Mouse (Mus musculus) heart, adult 11 months (tissue): Measurements from ENCODE around the gene Ctsa.
"Not testable (repeated sequence)": the region's sequence is repeated elsewhere in the genome, so short reads cannot be mapped to it uniquely, and the experiment has no call there.

Experiments used
- DNase-seq: peaks from one replicate; pipeline ENCODE4 v3.0.0; 2022

Ctsa gene

DNA sequence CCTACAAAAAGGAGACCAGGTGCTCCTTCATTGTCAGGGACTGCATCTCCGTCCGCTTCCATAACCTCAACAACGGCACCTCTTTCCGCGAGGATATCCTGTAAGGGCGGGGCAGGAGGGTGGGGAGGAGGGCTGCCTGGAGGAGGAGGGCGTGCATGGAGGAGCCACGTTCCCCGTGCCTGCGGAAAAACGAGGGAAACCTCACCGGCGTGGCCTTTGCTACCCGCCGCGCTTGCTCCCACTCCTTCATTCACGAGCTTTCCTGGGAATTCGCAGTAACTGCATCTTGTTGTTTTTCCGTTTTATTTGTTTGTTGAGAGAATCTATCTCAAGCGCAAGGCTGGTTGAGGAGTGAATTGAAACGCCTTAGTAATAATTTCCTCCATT, 27.3 kb upstream of the Ctsa start:
- DNase-seq: no peak

DNA sequence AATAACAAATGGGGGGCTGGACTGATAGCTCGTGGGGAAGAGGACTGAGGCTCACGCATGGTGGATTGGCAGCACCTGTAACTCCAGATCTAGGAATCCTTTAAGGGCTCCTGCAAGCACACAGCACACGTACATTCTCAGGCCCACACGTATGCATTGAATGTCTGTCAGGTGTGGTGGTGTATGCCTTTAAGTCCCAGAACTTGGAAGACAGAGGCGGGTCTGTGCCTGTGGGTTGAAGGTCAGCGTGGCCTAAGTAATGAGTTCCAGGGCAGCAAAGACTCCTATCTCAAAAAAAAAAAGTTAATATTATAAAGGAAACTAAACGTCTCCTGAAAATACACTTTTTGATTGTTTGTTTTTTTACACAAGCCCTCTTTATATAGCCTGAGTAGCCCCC, 26.1 kb upstream of the Ctsa start:
- DNase-seq: peak; percentile 52

DNA sequence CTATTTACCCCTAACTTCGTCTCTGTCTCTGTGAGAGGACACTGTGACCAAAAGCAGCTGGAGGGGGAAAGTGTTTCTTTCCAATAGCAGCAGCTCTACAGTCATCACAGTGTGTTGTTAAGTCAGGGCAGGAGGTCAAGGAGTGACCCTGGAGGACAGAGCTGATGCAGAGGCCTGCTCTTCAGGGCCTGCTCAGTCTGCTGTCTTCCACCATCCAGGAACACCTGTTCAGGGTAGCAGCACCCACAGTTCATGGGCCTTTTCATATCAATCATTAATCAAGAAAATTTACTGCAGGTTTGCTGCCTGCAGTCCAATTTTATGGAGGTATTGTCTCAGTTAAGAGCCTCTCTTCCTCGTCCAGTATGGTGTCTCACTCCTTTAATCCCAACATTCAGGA, 19.1 kb upstream of the Ctsa start:
- DNase-seq: no peak

DNA sequence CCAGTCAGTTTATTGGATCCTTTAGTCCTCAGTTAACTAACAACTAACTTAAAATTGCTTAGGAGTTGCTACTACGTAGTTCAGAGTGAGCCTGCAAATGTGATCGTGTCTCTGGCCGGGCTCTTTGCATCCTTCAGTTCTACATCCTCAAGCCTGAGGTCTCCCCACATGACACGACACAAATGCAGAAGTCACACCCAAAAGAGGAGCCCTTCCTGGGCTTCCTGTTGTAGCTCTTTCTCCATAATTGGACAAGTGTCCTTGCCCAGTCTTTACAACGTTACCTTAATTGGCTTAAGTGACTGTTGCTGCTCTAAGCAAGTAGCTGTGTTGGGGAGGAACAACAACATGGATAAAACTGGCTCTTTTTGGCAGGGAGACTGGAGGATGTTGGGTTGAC, 17.3 kb upstream of the Ctsa start:
- peak; percentile 79 for DNase-seq

DNA sequence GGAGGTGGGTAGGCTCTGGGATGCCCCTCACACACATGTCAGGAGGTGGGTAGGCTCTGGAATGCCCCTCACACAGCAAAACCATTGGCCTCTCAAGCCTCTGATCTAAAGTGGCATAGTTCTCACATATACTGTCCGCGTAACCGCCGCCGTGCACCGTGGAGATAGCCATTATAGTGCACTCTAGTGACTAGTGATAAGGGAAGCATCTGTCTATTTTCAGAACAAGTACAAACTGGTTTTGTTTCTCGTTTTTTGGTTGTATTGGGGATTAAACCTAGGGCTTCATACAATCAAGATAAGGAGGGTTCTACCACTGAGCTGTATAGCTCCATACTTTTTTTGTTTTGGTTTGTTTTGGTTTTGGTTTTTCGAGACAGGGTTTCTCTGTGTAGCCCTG, 16.9 kb upstream of the Ctsa start:
- peak; percentile 76 for DNase-seq

DNA sequence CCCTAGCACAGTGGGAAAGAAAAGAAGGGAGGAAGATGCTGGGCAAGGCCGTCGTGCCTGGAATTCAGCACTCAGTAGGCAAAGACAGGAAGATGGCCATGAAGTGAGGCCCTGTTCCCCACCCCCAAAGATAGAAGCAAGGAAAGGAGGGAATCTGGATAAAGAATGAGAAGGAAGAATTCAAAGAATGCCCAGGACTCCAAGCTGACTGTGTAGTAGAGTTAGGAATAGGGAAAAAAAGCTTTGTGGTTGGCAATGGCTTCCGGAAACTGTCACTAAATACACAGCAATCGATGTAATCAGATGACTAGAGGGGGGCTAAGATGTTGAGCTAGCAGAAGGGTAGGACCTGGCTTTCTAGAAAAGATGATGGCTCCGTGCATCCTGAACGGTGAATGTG, 15.5 kb upstream of the Ctsa start:
- no peak for DNase-seq

DNA sequence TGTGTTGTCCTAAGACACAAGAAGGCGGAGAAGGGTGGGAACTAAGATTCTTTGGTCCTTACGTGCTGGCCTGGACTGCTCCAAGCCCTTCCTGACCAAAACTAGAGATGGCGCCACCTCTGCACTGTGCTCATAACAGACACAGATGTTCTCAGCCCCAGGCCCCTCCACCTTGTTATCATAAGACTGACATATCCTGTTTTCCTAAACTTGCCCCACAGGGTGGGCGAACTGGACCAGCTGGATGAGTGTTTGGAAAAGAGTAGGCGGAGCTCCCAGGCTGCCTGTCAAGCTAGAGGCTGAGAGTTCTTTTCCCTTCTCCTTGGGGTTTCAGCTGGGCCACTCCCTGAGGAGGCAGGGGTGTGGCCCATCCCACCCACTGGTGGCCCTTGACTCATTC, 15.0 kb upstream of the Ctsa start:
- DNase-seq: no peak

DNA sequence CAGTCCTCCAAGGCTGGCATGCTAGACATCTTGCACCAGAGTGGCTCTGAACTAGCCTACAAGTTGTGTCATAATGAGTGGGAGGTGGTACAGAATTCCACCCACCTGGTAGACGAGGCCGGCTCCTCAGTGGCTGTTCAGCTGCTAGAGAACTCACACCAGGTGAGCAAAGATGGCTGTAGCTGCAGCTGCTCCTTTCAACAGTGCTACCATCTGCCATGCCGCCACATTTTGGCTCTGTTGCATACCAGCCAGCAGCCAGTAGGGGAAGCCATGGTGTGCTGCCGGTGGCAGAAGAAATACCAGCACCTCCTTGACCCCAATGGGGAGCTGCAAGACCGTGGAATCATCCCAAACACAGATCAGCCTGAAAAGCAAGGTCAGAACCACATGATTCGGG, 11.6 kb upstream of the Ctsa start:
- no peak for DNase-seq

DNA sequence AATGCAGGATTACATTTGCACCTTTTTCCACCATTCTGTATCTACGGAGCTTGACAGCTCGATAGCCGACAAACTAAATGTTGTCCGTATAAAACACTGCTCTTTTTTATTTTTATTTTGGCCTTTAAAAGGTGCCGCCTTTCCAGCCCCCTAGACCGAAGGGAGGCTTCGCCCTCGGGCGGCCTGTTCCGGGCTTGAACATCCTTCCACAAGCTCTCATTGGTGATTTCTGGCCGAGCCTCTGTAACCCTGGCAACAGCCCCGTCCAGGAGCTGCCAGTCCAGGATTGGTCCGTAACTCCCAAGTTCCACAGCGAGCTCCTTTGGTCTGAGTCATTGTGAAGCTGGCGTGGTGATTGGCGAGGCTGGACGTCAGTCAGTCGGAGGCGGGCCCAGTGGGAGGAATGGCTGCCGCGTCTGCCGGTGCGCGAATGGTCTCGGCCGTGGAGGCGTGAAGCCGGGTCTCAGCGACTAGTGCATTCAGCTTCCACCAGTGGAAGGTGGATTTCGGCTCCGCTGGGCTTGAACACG, 10.0 kb upstream of the Ctsa start, which contains the start of gene Zswim1:
Gene Zswim1 (plus strand): TSS at position 51 of the 530 bp plus-strand sequence.
- peak; percentile 100 for DNase-seq

DNA sequence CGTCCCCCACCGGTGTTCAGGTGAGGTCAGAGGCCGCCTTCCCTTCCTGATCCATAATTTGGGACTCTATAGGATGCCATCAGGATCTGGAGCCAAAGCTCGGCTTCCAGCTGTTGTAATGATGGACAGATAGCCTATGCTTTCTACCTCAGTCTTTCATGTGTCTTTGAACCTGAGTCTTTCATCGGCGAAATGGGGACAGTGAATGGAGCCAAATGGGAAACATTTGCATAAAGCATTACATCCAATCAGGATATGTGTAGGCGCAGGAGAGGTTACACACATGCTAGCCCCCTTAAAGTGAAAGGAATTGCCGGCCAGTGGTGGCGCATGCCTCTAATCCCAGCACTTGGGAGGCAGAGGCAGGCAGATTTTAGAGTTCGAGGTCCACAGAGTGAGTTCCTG, 9.5 kb upstream of the Ctsa start:
- no peak for DNase-seq

DNA sequence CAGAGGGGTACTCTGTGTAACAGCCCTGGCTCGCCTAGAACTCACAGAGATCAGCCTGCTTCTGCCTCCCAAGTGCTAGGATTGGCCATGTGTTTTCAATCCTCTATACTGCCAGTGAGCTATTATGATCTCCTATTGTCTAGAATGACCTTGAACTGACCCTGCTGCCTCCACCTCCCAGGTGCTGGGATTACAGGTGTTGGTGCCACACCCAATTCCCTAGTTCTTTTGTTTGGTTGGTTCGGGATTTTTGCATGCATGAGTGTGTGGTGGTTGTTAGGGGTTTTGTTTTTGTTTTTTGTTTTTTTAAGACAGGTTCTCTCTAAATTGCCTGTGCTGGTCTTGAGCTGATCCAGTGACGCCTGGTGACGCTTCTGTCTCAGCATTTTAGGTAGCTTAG, 8.7 kb upstream of the Ctsa start:
- DNase-seq: no peak

DNA sequence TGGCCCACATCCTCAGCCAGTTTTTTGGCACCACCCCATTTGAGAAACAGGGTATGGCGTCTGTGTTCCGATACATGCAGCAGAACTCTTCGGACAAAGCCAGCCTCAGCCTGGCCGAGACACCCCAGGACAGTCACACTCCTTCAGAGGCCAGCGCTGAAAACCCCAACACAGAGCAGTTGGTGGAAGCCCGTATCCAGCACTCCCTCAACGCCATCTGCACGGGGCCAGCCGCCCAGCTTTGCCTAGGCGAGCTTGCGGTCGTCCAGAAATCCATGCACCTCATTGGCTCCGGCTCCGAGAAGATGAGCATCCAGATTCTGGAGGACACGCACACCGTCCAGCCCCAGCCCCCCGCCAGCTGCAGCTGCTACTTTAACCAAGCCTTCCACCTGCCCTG, 7.2 kb upstream of the Ctsa start:
- peak; percentile 92 for DNase-seq

DNA sequence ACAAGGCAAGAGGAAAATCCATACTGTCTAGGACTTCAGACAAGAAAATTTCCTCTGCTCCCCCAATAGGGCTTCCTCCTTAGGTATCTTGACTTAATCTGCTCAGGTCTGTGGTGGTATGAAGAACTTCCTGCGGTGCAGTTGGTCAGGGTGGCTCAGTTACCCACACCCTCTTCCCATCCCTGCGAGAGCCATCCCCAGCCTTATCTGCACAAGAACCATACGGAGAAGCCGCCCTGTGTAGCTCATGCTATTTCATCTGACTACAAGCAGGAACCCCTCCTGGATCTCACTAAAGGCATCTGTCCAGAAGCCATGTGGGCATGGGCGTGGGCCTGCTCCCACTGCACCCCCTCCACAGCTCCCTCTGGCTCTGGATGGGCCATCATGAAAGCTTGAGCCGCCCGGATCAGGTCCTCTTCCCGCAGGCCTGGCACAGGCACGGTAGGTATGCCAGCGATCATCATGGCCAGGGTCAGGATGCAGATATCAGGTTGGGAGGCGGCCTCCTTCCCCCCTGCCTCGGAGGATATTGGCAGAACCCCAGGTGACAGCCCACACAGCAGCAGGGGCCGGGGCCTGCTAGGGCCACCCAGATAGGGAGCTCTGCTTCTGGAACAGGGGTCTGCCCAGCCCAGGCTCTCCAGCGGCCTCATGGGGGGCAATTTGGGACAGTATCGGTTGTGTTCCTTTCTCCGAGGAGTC, 5.4 kb upstream of the Ctsa start:
- DNase-seq: peak; percentile 92

DNA sequence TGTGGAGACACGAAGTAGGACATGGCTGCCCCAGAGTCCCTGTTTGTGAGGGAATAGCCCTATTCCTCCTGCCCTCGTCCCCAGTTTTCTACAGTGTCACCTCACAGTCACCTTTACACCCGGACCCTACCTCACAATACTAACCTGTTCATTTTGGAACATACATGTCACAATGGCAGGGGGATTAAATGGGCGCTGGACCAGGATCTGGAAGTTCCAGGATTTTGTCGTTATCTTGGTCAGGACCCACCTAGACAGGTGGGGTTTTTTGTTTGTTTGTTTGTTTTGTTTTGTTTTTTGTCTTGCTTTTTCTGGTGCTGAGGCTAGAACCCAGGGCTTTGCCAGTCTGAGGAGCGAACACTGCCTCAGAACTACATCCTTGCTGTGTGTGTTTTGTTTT, 4.2 kb upstream of the Ctsa start, which contains the start of gene Spata25:
Gene Spata25 (minus strand): TSS at position 101 of the 400 bp plus-strand sequence.
- no peak for DNase-seq

DNA sequence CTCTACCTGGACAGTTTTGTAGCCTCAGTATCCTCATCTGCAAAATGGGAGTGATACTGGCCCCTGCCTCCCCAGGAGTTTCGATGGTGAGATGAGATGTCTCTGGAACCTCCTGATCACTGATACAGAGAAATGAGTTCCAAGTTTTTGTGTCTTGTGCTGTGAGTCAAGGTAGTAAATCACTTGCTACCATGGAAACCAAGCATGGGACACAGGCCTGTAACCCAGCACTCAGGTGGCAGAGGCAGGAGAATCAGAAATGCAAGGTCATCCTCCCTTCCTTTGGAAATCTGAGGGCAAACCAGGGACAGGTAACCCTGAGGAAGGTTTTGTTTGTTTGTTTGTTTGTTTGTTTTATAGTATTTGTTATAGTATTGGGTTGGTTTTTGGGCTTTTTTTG, 3.6 kb upstream of the Ctsa start:
- peak; percentile 85 for DNase-seq

DNA sequence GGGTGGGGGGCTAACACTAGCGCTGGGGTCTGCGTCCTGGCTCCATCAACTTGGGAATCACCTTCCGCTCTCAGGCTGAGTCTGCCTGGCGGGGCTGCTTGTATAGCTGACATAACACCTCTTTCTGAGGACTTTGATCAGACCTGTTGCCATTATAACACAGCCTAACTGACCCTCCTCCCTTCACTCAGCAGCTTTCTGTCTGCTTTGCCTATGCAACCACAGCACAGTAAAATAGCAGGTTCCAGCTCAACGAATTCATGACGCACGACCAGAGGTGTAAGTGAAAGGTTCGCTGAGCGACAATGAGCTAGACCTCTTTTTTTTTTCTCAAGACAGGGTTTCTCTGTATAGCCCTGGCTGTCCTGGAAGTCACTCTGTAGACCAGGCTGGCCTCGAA, 1.6 kb upstream of the Ctsa start:
- no peak for DNase-seq

DNA sequence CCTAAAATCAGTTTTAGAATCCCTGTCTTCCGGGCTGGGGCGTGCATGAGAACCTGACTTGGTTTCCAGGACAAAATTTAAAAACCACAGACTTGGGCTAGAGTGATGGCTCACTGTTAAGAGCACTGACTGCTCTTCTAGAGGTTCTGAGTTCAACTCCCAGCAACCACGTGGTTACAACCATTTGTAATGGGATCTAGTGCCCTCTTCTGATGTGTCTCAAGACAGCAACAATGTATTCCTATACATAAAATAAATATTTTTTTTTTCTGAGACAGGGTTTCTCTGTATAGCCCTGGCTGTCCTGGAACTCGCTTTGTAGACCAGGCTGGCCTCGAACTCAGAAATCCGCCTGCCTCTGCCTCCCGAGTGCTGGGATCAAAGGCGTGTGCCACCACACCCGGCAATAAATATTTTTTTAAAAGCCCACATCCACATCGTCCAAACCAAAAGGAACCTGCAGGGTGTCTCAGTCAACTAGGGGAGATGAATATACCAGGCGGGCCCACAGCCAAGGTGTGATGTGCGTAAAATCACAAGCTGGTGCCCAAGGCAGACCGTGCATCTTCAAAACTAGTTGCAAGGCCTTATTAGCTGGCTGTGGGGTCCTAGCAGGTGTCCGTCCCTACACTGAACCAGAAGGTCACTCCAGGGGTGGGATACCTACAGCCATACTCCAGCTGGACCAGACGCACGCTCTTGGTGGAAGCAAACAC, 483 bp upstream of the Ctsa start:
- peak; percentile 84 for DNase-seq

DNA sequence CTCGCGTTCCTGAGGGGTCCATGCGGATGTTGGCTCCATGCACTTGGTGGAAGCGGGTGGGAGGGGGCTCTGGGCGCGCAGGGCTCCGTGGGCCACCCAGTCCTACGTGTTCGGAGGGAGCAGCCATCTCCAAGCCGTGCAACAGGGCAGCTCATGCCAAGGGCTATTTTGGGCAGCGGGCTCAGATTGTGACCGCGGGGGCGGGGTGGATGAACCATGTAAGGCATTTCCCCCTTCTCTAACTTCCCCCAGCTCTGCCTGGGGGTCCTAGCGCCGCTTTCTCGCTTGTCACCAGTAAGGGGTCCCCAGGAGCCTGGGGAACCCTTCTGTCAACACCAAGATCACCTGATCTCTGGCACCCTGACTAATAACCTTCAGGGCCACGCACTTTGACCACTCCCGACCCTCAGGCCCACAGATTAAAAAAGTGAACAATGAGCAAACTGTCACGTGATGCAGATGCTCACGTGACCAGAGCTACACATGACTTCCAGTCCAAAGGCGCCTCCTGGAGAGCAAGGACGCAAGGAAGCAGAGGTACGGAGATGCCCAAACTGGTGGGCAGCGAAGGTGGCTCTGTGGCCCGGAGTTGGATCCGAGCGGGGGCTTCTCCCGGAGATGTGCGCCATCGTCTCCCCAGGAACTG, 764 bp downstream of the Ctsa start, which contains the start of gene Neurl2:
Gene Neurl2 (minus strand): TSS at position 143 of the 646 bp plus-strand sequence.
- peak; percentile 99 for DNase-seq

DNA sequence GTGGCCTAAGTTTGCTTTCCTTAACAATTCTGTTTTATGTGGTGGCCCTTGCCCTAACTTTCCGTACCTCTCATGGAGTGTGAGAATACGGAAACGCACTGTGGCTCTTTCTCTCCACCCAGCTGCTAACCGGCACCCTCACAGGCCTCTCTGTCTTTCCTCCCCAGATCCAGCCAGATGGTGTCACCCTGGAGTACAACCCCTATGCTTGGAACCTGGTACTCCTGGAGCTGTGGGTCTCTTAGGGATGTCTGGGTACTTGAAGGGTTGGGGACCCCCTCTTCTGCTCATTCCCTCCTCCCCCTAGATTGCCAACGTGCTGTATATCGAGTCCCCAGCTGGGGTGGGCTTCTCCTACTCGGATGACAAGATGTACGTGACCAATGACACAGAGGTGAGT, 1.9 kb downstream of the Ctsa start:
- peak; percentile 95 for DNase-seq

DNA sequence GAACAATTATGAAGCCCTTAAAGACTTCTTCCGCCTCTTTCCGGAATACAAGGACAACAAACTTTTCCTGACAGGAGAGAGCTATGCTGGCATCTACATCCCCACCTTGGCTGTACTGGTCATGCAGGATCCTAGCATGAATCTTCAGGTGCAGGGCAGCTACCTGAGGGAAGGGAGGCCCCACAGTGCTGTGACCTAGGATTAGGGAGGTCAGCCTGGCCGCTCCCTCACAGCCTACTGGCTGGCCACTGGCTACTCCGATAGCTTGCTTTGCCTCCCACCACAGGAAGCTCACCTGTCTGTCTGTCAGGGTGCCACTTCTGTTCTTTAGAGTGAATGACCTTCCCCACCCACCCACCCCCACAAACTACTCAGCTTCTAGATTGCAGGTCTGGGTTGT, 2.5 kb downstream of the Ctsa start:
- DNase-seq: peak; percentile 91

DNA sequence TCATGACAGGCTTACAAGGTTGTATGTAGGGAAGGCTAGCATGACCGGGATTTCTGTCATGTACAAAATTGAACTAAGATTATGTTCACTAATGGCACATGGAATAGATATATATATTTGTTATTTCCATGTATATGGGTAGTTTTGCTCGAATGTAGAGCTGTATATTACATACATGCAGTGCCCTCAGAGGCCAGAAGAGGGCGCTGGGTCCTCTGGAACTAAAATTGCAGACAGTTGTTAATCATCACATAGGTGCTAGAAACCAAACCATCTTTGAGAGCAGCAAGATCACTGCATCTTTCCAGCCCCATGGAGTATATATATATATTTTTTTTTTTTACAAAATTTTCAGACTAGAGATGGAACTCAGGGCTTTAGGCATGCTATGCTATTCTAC, 13.1 kb downstream of the Ctsa start:
- DNase-seq: no peak

DNA sequence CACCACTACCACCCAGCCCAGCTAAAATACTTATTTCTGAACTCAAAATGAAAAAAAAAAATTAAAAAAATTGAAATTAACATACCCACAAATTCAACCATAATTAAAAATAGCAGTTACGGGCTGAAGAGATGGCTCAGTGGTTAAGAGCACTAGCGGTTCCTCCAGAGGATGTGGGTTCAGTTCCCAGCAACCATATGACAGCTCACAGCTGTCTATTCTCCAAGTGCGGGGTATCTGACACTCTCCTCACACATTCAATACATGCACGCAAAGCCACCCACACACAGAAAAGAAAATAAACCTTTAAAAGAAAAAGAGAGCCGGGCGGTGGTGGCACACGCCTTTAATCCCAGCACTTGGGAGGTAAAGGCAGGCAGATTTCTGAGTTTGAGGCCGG, 17.4 kb downstream of the Ctsa start:
- no peak for DNase-seq

DNA sequence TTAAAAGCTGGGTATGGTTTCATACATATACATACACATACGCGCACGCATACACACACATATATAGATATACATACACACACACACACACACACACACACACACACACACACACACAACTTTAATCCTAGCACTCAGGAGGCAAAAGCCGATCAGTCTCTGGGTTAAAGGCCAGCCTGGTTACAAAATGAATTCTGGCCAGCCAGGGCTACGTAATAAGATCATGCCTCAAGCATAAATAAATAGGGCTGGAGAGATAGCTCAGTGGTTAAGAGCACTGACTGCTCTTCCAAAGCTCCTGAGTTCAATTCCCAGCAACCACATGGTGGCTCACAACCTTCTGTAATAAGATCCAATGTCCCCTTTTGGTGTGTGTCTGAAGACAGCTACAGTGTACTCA, 22.9 kb downstream of the Ctsa start:
- not testable (repeated sequence) for DNase-seq
